Mouse (Mus musculus) heart, adult 2 months (tissue): ENCODE data around the gene BC005624.

Source experiments
- CTCF ChIP-seq: fragments of 200-600 bp; IDR thresholded peaks from 2 replicates; pipeline ENCODE4 v1.8.1; 2022; ENCODE audit warnings: antibody characterized with exemption, mild to moderate bottlenecking, moderate library complexity
- POLR2A ChIP-seq: fragments of 200-500 bp; IDR thresholded peaks from 2 replicates; pipeline ENCODE4 v1.6.1; 2011; ENCODE audit warnings: mild to moderate bottlenecking, low read depth, low read length, control low read depth; ENCODE audit not compliant: insufficient read depth

- no peak for TF ChIP-seq CTCF
- no peak for TF ChIP-seq POLR2A
Measured at GRCm38 (mm10) chr2:30994853-30995252, 12.9 kb upstream of the BC005624 start.
